Mouse (Mus musculus): ENCODE data around the gene Crybb1.

DNA sequence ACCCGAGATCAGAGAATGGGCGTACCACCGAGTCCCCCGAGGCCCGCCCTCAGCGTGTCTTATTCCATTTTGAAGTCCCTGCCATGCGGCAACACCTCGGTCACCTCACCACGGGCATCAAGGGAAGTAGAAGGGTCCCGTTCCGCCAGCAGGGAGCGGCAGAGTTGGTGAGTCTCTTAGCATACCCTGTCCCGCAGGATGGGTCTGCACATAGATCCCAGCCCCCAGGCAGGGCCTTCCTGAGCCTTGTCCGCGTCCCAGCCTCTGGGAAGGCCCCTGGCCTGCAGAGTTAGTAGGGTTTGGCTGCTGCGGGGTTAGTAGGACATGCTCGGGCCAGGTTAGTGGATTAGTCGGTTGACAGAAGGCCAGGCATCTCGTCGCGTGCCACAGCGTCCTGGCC, 38.6 kb upstream of the Crybb1 start:
- no peak for TF ChIP-seq POLR2A (IDR thresholded peaks at IDR 0.05; ENCODE audit: borderline replicate concordance, extremely low read depth, insufficient read depth, insufficient read length, poor library complexity, severe bottlenecking)
- no peak for TF ChIP-seq CTCF (IDR thresholded peaks at IDR 0.05; ENCODE audit: borderline replicate concordance, extremely low read depth, insufficient read depth, insufficient read length)
